Mouse (Mus musculus) left cerebral cortex, adult 11 months (tissue): Measurements from ENCODE around the gene Slc31a2.
A peak's percentile ranks its signal among the peaks of the same experiment; 100 is the strongest.

ENCODE experiments used
- DNase-seq: peaks from one replicate; pipeline ENCODE4 v3.0.0; 2022; ENCODE audit warnings: low spot score

The Slc31a2 gene

DNA sequence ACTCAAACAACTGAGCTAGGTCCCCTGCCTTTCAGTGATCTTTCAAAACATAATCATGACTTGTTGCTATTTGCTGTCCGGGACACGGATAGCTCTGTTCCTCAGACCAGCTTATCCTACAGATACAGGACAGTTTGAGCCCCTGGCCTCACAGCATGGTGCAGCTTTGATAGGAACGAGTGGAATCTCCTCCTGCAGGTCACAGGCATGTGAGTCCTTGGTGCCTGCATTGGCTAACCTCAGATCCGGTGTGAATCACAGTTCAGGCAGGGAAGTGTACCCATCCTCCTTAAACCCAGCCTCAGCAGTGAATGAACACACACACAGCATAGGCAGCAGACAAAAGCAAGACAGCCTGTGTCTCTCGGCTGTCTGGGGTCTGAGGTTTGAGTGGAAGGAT is 19.0 kb downstream of the Slc31a2 start:
- no peak for DNase-seq

DNA sequence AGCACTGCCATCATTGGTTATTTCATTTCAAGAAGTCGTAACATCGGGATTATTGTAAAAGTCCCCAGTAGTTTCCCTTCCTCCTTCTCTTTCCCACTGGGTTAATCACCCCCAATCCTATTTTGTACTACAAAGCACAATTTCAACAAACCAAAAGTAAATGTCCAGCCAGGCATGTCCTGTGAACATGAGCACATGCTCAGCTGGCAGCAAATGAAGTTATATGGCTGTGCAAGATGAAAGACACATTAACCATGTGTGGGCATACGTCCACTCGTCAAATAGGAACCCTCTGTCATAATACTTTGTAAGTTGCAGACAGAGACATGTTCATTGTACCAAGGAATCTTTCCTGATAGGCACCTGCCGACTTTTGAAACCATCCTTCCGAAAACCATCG is 20.6 kb downstream of the Slc31a2 start:
- DNase-seq: no peak

DNA sequence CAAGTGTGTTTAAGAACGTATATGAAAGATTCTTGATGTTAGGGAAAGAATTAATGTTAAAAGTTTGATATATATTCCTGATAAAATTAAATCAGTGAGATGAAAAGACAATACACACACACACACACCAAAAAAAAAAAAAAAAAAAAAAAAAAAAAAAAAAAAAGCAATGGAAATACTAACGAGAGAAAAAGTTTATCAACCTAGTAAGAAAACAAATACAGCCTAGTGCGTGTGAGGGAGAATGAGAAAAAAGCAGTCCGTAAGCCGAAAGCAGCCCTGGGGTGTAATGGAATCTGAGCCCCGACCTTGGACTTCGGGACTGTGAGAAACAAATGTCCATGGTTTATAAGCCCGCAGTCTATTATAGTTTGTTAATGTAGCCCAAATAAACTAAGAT is 23.2 kb downstream of the Slc31a2 start:
- DNase-seq: no peak

DNA sequence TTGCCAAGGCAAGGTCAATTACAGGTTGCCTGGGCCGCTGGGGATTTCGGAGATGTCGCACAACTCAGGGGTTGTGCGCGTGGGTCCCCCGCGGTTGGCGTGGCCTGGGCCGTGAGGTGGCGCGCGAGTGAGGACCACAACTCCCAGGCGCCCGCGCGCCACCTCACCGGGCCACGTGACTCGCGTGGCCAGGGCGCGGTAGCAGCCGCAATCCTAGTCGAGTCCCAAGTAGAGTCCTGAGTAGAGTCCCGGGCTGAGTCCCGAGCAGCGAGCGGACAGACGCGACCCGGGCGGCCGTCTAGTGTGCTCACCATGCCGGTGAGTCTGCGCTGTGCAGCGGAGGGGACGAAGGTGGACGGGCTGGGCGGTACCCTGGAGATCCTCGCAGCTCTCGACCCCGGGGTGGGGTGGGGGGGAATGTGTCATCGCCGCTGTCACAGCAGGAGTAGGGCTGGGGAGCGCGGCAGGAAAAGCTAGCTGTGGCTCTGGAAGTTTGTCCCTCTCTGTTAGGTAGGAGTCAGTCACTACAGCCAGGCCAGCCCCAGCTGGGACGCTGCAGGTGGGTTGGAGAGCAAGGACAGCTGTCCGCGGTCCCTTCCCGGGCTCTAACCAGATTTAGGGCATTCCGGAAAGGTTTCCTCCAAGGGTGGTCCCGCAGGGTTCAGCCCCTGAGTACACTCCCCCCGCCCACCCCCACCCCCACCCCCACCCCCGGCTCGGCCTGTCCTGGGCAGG is 24.1 kb downstream of the Slc31a2 start:
- peak; percentile 72 for DNase-seq

DNA sequence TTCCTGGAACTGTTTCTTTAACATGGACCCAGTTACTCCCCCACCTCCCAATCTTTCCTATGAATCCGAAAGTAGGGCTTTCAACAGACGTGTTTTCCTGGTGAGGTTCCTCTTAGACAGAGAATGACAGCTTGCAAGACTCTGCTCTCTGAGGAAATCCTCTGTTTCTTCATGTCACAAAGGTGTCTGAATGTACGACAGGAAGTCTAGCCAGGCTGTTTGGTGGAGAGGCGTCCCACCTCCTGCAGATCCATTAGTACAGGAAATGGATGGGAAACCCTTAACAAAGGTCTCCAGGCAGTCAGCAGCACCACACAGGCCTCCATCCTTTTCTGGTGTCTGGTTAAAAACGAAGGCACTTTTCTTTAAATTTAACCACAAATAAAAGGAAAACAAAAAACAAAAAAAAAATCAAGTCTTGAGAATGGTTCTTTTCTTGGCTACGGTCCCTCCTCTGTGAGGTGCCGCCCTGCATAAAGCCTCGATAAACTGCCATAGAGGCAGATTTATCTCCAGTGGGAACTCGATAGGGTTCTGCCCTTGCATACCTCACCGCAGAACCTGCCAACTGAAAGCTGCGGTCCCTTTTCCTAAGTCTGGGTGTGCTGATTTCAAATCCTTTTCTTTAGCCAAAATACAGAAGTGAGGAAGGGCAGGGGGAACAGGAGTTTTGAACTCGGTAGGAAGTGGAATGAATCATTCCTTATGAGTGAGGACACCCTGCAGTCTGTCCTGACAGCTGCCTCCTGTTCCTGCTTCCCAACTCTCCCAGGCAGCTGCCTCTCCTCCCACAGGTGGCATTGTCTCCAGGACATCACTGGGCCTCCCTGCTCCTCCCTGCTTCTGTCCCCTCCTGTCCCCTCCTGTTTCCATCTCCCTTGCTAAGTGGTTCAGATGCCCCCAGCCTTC is 24.9 kb downstream of the Slc31a2 start:
- no peak for DNase-seq

DNA sequence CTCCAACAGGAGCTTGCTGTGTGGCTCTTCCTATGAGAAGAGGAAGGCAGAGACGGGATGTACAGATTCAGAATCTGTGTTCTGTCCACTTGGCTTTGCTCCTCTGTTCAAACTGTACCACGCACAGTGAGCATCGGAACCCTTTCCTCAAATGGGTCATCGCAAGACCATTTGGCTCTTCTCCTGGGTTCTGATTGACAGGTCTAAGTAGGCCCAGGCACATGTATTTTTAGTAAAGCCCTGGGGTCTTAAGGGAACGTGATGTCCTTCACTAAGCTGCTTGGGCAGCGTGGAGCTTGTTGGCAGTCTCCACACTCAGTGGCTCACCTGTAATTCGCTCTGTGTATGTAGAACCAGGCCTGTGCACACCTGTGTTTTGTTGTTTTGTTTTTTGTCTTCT is 26.9 kb downstream of the Slc31a2 start:
- no peak for DNase-seq

DNA sequence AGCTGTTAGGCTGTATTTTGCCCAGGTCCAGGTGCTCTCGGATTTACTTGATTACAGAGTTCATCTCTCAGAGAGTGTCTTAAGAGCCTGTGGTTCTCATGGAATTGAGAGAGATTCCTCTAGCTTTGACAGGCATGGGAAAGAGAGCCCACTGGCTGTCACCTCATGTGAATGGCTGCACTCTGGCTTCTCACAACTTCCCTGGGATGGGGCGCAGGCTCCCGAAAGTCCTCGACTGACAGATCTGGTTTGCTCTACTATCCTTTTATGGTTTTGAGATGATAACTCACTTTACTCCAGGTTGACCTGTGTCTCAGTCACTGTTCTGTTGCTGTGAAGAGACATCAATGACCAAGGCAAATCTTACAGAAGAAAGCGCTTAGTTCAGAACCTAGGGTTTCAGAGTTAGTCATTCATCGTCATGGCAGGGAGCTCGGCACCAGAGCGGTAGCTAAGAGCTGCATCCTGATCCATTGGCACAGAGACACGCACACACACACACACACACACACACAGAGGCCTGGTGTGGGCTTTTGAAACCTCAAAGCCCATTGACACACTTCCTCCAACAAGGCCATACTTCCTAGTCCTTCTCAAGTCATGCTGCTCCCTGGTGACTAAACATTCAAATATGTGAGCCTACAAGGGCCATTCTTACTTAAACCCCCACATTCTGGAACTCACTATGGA is 28.6 kb downstream of the Slc31a2 start:
- no peak for DNase-seq

DNA sequence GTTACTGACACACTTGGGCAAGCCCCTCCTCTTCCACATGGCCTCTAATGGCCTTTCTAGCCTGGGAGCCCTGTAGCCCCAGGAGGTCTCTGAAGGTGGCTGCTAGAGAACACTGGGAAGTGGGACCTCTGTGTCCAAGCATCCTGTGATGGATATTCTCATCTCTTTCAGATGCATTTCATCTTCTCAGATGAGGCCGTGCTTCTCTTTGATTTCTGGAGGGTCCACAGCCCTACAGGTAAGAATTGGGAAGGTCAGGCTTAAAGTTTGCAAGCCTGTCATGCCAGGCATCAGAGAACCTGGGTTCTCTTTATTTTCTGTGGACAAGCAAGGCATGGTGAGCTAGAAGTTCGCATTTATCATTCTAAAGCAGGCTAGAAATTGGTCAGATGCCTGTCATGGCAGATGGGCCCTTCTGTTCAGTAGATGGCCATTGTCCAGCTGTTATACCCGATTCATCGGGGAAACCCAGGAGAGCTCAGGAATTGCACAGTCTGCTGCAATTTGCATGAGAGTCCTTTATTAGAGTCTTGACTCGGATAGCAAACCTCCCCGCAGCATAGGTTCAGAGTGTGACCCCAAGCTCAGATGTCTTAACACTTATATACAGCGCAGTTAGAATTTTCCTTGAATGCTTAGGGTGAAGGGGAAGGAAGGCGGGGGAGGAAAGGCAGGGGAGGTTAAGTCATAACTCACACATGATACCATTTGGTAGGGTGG is 30.3 kb downstream of the Slc31a2 start:
- DNase-seq: no peak

DNA sequence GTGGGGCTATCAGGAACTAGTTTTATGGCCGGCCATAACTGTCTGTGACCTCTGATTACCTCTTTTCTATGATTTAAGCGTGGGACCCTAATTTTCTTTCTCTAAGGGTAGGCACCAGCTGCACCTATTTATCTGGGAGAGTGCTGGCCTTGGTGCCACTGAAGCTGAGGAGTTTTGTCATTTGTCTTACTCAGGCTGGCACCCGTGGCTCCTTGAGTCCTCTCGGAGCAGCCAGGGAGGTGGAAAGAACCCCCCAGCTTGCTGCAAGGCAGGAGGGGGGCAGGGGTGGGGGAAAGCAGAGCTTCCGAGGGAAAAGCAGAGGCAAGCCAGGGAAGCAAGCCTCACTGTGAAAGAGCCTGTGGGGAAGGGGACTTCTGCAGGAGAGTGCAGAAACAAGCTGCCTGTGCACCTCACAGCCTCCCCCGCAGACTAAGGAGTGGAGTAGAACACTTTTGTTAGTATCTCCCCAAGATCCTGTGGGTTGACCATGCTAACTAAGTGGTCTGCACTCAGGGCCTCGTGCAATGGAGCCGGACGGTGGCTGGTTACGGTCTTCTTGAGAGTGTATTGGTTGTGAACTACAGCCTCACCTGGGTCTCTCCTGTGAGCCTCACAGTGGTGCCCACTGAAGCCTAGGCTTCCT is 31.0 kb downstream of the Slc31a2 start:
- no peak for DNase-seq

DNA sequence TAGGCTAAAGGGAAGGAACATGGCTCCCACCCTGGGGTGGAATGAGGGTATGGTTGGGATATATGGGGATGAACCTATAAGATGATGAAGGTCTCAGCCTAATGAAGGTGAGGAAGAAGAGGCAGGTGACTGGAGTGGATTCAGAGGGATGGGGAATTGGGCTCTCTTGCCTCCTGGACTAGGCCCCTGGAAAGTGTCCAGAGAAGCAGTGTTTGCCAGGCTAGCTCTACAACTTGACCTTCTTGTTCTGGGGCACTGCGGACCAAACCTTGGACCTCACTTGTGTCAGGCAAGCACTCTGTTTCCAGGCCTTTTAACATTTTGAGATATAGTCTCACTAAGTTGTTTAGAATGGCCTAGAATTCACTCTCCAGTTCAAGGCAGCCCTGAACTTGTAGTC is 32.4 kb downstream of the Slc31a2 start:
- DNase-seq: no peak

DNA sequence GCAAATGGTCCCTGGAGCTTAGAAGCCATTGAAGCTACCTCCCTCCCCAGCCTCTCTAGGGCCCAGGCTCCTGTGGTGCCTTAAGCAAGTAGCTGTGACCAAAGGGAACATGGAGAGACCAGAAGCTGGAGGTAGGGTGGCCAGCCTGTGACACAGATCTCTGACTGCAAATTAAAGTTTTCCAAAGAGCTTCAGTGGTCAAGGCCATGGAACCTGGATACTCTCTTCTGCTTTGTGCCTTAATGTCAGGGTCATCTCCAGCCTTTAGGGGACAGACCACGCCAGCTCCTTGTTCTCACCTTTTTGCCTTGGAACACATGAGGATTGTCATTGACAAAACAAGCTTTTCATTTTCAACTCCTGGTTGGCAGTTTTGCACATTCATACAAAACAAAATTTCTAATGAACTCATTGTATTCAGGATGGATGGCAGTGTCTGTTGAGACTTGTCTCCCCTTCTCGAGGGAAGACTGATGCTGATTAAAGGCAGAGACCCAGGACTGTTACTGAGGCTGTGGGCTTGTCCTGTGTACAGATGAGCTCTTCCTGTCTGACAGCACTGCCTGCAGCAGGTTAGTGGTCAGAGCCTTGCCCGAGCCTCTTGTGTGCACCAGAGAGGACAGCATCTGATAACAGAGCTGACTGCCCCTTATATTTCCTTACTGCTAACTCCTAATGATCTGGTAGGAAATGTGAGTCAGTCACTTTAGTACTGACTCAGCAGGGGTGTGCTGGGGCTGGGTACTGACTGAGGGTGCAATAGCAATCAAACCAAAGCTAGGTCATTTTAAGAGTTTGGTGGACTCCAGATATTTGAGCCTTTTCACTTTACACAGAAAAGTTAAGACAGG is 35.1 kb downstream of the Slc31a2 start:
- no peak for DNase-seq

DNA sequence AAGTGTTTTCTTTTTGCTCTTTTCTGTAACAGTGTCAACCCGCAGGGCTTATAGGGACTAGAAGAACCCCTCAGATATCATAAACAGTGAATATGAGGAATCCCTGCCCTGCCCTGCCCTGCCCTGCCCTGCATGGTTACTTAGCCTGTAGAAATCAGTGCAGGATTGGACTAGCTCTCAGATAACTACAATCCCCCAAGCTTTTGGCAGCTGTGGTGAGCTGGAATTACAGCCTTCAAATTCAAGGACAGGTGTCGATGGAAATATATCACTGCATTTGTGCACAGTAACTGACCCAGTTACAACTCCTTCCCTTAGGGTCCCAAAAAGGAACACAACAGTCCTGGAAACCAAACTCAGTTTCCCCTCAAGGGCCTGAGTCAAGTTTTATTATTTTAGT is 37.6 kb downstream of the Slc31a2 start:
- no peak for DNase-seq

DNA sequence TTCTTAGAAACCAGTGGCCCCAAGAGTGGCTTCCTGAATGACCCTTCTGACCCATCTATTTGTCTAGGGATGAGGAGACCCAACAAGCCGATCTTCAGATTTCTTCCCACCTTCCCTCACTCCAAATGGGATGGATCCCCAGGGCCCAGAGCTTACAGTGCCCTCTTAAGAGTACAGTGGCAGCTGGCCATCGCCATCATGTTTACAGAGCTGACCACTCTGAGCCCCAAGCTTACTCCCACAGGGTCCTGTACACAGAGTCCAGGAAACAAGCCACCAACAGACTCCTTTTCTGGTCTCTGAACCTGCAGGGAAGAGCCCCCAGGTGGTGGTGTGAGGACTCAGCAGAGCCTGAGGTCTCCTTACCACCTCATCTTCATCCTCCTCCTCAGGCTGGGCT is 40.4 kb downstream of the Slc31a2 start:
- no peak for DNase-seq

DNA sequence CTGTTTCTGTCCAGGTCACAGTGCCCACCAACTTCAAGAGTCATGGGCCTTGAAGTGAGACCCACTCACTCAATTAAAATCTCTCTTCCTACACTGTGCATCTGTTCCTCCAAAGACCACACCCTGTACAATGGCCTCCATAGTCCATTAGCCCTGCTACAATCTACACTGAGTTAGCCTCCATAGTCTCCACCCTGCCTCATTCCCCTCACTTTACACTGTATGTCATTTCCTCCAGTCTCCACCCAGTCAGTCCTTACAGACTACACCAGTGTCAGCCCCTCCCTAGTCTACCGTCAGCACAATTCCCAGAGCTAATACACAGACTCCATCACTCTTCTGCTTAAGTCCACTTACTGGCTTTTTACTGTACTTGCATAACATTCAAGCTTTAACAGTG is 40.9 kb downstream of the Slc31a2 start:
- no peak for DNase-seq

DNA sequence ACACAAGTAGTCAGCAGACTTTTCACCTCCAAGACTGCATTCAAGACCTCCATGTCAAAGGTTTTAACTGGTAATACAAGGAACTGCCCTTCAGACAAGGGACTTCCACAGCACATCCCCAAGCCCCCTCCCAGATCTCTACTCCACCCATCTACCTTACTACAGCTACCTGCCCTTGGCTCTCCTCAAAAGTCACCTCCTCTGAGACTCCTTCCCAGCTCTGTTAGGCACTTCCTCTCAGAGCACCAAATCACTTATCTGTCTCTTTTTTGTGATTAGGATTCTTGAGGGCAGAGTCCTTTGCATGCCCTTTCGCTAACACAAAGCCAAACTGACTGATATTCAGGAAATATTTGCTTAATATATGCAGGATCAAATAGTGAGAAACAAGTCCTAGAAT is 43.9 kb downstream of the Slc31a2 start:
- DNase-seq: no peak

DNA sequence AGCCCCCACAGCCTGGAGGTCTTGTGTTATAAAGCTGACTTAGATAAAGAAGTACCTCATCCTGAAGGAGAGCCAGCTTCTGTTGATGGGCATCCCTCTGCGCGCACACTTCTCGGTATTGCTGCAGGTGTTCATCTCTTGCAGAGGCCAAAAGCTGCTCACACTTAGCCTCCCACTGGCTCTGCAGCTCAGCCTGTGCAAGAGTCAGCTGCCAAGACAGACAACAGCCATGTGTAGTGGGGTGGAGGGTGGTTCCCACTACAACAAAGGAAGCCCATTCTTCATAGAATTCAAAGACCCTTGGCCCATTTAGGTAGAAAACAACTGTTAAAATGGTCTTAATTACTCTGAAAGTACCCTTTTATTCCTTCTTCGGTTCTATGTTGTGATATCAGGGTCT is 44.5 kb downstream of the Slc31a2 start:
- no peak for DNase-seq

DNA sequence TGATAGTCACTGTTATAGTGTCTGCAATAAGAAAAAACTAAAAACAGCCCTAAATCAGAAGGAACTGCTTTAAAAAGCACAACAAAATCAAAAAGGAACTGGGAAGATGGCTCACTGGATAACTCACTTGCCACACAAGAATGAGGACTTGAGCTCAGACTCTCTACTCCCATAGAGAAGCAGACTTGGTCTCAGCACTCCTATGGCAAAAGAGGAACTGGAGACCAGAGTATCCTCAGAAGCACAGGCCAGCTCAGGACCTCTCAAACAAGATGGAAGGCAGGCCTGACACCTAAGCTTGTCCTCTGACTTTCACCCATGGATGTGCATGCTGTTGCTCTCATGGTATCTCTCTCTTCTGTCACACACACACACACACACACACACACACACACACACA is 46.0 kb downstream of the Slc31a2 start:
- no peak for DNase-seq

DNA sequence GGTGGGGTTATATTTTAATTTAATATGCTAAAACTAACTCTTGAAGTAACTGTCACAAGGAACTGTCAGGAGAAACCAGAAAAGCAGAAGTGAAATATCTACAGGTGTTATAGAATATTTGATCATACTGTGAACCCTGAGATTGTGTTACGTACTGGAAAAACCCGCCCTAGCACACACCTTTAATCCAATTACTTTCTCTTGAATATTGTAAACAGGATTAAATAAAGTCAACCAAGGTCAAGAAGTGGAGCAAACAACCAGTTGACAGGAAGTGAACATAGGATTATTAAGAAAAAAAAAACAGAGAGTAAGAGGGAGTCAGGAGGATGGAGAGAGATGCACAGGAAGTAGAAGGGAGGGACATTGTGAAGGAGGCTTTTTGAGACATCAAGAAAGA is 50.5 kb downstream of the Slc31a2 start:
- DNase-seq: no peak

DNA sequence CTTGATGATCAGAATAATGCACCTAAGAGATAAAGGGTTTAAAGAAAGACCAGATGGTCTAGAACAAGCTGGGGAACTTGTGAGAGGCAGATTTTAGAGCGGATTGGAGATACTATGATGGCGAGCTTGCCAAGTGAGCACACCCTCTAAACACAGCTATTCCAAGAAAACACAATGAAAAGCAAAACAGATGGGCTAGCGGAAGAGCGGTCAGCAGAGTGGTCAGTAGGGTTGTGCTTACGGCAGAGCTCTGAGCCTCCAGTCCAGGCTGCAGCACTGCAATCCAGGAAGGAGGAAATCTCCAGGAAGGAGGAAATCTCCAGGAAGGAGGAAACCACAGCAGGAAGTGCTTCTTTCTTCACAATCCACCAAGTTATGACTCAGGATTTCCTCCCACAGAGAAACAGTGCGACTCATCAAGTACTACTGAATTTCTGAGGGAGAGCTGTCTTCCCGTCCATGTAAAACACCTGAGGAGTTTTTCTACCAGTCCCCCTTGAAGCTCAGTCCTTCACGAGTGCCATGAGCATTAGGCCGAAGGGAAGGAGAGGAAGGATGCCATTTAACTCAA is 51.4 kb downstream of the Slc31a2 start:
- no peak for DNase-seq

DNA sequence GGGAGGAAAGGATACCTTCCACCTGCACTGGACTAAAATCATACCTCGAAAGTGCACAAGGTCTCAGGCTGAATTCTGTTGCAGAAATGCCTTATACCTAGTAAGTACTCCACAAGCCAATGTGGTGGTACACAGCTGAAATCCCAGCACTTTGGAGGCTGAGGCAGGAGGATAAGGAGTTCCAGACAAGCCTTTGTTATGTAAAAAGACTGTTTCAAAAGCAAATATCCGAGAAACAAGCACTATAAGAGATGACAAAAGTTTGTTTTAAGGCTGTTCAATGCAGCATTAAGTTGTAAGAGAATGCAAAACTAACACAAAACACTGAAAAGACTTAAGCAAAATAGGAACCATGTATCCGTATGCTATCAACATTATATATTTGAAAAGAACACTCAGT is 52.2 kb downstream of the Slc31a2 start:
- DNase-seq: no peak
